Mouse (Mus musculus): ENCODE results near the gene Mefv. TPM values are rescaled to one million over a fixed set of nuclear protein-coding genes. Genes with fewer than 3 reads are reported as not detected.

The Mefv gene
- 0.08 and 0.16 TPM in 2 replicates for polyA plus RNA-seq (2015; fragmentation: Nextera tagmentation; extraction: Ambion mirVana)

- no peak within 1 kb of the TSS for H3K27ac ChIP-seq
- 87% methylated on average over 6 of the region's 6 CpGs for WGBS
- H3K36me3 ChIP-seq, result no peaks in the 10 kb centered on the region
- no peaks in the 10 kb centered on the region for H3K27me3 ChIP-seq
- ATAC-seq (ENCODE audit: insufficient number of reproducible peaks, low FRiP score, low TSS enrichment, low read depth), result no peak
- no peak within 1 kb of the TSS for H3K4me3 ChIP-seq
- H3K9me3 ChIP-seq, result no peaks in the 10 kb centered on the region
- H3K4me2 ChIP-seq, result no peak within 1 kb of the TSS
- H3K4me1 ChIP-seq, result no peaks in the 10 kb centered on the region
- no peak within 1 kb of the TSS for H3K9ac ChIP-seq
These were observed at the start of gene Mefv for GRCm38 (mm10) chr16:3717980-3718379. Gene Mefv, minus strand, starts transcription at chr16:3718097.

GRCm38 (mm10) chr16:3748976-3749375, 31.1 kb upstream of the Mefv start:
- Histone ChIP-seq H3K9ac (no peak overlapping the region), H3K27ac (no peak overlapping the region), H3K36me3 (peaks cover 67% of the 10 kb centered on the region), H3K4me2 (no peak overlapping the region), H3K9me3 (peaks cover 30% of the 10 kb centered on the region), H3K27me3 (no peaks in the 10 kb centered on the region), H3K4me3 (no peak overlapping the region), H3K4me1 (peaks cover 16% of the 10 kb centered on the region)
- 100% methylated on average over 3 of the region's 3 CpGs for WGBS
- no peak for ATAC-seq (ENCODE audit: insufficient number of reproducible peaks, low FRiP score, low TSS enrichment, low read depth)

DNA sequence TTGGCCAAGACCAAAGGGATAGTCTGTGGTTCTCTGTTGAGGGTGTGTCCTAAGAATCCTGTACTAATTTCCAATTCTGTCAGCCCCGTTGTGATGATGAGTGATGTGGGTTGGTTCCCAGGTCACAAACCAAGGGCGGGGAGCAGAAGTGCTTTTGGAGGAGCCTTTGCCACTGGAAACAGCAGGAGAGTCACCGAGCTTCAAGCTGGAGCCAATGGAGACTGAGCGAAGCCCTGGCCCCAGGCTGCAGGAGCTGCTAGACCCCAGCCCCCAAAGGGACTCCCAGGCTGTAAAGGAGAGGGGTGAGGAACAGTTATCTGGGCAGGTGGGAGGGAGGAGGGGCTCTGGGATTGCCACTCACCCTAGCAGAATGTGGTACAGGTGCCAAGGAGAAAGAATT, 27.8 kb upstream of the Mefv start:
- 95% methylated on average over 4 of the region's 4 CpGs for WGBS
- peaks cover 47% of the 10 kb centered on the region for H3K36me3 ChIP-seq
- no peak for ATAC-seq (ENCODE audit: insufficient number of reproducible peaks, low FRiP score, low TSS enrichment, low read depth)

GRCm38 (mm10) chr16:3744186-3744700, 26.3 kb upstream of the Mefv start:
- WGBS, result 2% methylated on average over 32 of the region's 32 CpGs
- Histone ChIP-seq H3K4me2 (peak overlapping the region; percentile 83), H3K36me3 (peaks cover 34% of the 10 kb centered on the region), H3K27ac (peak overlapping the region; percentile 96), H3K9me3 (peaks cover 13% of the 10 kb centered on the region; the same call in 1 of the 2 replicates), H3K4me3 (peak overlapping the region; percentile 85), H3K9ac (peak overlapping the region; percentile 89), H3K27me3 (no peaks in the 10 kb centered on the region), H3K4me1 (peaks cover 20% of the 10 kb centered on the region)
- peak; percentile 62 for ATAC-seq (ENCODE audit: insufficient number of reproducible peaks, low FRiP score, low TSS enrichment, low read depth)

More for the DNA sequence above, 27.8 kb upstream of the Mefv start:
- no peak overlapping the region for H3K9ac ChIP-seq
- H3K9me3 ChIP-seq, result peaks cover 24% of the 10 kb centered on the region
- peak overlapping the region; percentile 85; the same call in 1 of the 2 replicates for H3K4me3 ChIP-seq
- peak overlapping the region; percentile 83 for H3K4me2 ChIP-seq
- no peaks in the 10 kb centered on the region for H3K27me3 ChIP-seq
- peaks cover 20% of the 10 kb centered on the region for H3K4me1 ChIP-seq
- no peak overlapping the region for H3K27ac ChIP-seq

GRCm38 (mm10) chr16:3743503-3744185, 25.7 kb upstream of the Mefv start, which contains the start of gene Zfp263:
Gene Zfp263, plus strand, starts transcription at chr16:3744093.
- peaks cover 20% of the 10 kb centered on the region for H3K4me1 ChIP-seq
- no peaks in the 10 kb centered on the region for H3K27me3 ChIP-seq
- H3K27ac ChIP-seq, result peak within 1 kb of the TSS; percentile 96
- peaks cover 28% of the 10 kb centered on the region for H3K36me3 ChIP-seq
- peaks cover 8% of the 10 kb centered on the region; the same call in 1 of the 2 replicates for H3K9me3 ChIP-seq
- peak within 1 kb of the TSS; percentile 89 for H3K9ac ChIP-seq
- under 1% methylated on average over 42 of the region's 42 CpGs for WGBS
- ATAC-seq (ENCODE audit: insufficient number of reproducible peaks, low FRiP score, low TSS enrichment, low read depth), result peak; percentile 99
- peak within 1 kb of the TSS; percentile 85 for H3K4me3 ChIP-seq
- peak within 1 kb of the TSS; percentile 83 for H3K4me2 ChIP-seq

- Histone ChIP-seq H3K9ac (no peak overlapping the region), H3K4me1 (peaks cover 20% of the 10 kb centered on the region), H3K4me3 (no peak overlapping the region), H3K4me2 (no peak overlapping the region), H3K27ac (no peak overlapping the region), H3K36me3 (peaks cover 18% of the 10 kb centered on the region), H3K27me3 (no peaks in the 10 kb centered on the region), H3K9me3 (no peaks in the 10 kb centered on the region)
- WGBS, result 97% methylated on average over 6 of the region's 6 CpGs
- ATAC-seq (ENCODE audit: insufficient number of reproducible peaks, low FRiP score, low TSS enrichment, low read depth), result no peak
These were observed 24.6 kb upstream of the Mefv start for GRCm38 (mm10) chr16:3742466-3742865.

GRCm38 (mm10) chr16:3733198-3733732, 15.4 kb upstream of the Mefv start:
- H3K27ac ChIP-seq, result no peak overlapping the region
- 57% methylated on average over 1 of the region's 1 CpGs for WGBS
- H3K4me2 ChIP-seq, result no peak overlapping the region
- H3K9me3 ChIP-seq, result no peaks in the 10 kb centered on the region
- H3K4me1 ChIP-seq, result no peaks in the 10 kb centered on the region
- no peak overlapping the region for H3K9ac ChIP-seq
- H3K36me3 ChIP-seq, result no peaks in the 10 kb centered on the region
- no peaks in the 10 kb centered on the region for H3K27me3 ChIP-seq
- H3K4me3 ChIP-seq, result no peak overlapping the region
- ATAC-seq (ENCODE audit: insufficient number of reproducible peaks, low FRiP score, low TSS enrichment, low read depth), result no peak

- H3K4me2 ChIP-seq, result no peak overlapping the region
- H3K4me1 ChIP-seq, result no peaks in the 10 kb centered on the region
- H3K4me3 ChIP-seq, result no peak overlapping the region
- ATAC-seq (ENCODE audit: insufficient number of reproducible peaks, low FRiP score, low TSS enrichment, low read depth), result no peak
- H3K9me3 ChIP-seq, result no peaks in the 10 kb centered on the region
- H3K27me3 ChIP-seq, result no peaks in the 10 kb centered on the region
- no peak overlapping the region for H3K27ac ChIP-seq
- 78% methylated on average over 4 of the region's 4 CpGs for WGBS
- H3K36me3 ChIP-seq, result no peaks in the 10 kb centered on the region
- H3K9ac ChIP-seq, result no peak overlapping the region
These were observed 14.7 kb upstream of the Mefv start for GRCm38 (mm10) chr16:3732612-3733011.

DNA sequence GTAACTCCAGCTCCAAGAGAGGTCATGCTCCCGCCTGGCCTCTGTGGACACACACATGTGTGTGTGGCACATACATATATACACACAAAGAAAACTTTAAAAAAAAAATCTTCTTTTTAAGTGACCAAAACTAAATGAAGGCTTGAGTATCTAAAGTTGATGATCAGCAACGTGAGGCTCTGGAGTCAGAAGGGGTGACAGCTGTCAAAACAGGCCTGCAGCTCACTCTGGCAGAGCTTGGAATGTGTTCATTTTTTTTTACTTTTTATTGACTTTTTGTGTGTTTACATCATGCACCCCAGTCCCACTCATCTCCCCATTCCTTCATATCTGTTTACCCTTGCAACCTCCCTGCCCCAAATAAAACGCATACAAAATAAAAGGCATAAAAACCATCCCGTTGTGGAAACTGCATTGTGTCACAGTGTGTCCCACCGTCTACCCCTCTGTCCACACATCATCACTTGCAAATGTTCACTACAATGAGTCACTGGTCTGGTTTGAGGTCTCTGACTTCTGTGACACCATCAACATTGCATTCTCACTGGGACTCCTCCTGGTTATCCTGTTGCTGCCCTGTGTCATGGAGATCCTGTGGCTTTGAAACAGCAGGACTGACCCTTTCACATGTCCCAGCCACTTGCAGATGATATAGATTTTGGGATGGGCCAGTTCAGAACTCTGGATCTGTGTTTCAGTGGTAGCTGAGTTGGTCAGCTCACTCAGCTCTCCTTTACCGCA, 10.3 kb upstream of the Mefv start:
- Histone ChIP-seq H3K4me2 (no peak overlapping the region), H3K27me3 (no peaks in the 10 kb centered on the region), H3K27ac (no peak overlapping the region), H3K4me1 (no peaks in the 10 kb centered on the region), H3K4me3 (no peak overlapping the region), H3K9me3 (no peaks in the 10 kb centered on the region), H3K36me3 (no peaks in the 10 kb centered on the region), H3K9ac (no peak overlapping the region)
- no peak for ATAC-seq (ENCODE audit: insufficient number of reproducible peaks, low FRiP score, low TSS enrichment, low read depth)
- 81% methylated on average over 6 of the region's 6 CpGs for WGBS

- Histone ChIP-seq H3K9me3 (no peaks in the 10 kb centered on the region), H3K36me3 (no peaks in the 10 kb centered on the region), H3K4me3 (no peak overlapping the region), H3K27me3 (no peaks in the 10 kb centered on the region), H3K27ac (no peak overlapping the region), H3K9ac (no peak overlapping the region), H3K4me2 (no peak overlapping the region), H3K4me1 (no peaks in the 10 kb centered on the region)
- 79% methylated on average over 3 of the region's 3 CpGs for WGBS
- ATAC-seq (ENCODE audit: insufficient number of reproducible peaks, low FRiP score, low TSS enrichment, low read depth), result no peak
These were observed 5.3 kb upstream of the Mefv start for GRCm38 (mm10) chr16:3723231-3723630.

- Histone ChIP-seq H3K9me3 (no peaks in the 10 kb centered on the region), H3K27me3 (no peaks in the 10 kb centered on the region), H3K4me3 (no peak overlapping the region), H3K9ac (no peak overlapping the region), H3K36me3 (no peaks in the 10 kb centered on the region), H3K27ac (no peak overlapping the region), H3K4me2 (no peak overlapping the region), H3K4me1 (no peaks in the 10 kb centered on the region)
- 96% methylated on average over 2 of the region's 2 CpGs for WGBS
- ATAC-seq (ENCODE audit: insufficient number of reproducible peaks, low FRiP score, low TSS enrichment, low read depth), result no peak
These were observed 3.2 kb downstream of the Mefv start for GRCm38 (mm10) chr16:3714731-3715130.

DNA sequence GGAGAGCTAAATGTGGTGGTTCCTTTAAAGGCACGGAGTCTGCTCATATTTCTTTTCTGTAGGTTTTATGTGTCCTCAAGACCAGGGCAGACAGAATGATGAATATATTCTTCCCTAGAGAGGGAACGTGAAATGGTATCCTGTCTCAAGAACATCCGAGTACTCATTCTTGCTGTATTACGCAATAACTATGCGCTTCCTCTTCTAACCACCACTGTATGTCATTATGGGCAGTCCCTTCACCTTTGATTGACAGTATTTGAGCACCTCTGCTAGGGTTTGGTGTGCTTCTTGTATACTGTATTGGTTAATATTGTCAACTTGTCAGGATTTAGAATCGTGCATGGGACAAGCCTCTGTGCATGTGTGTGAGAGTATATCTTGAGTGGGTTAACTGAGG, 11.2 kb downstream of the Mefv start:
- H3K9ac ChIP-seq, result no peak overlapping the region
- WGBS, result 76% methylated on average over 6 of the region's 6 CpGs
- no peaks in the 10 kb centered on the region for H3K27me3 ChIP-seq
- no peak overlapping the region for H3K27ac ChIP-seq
- H3K9me3 ChIP-seq, result no peaks in the 10 kb centered on the region
- no peak for ATAC-seq (ENCODE audit: insufficient number of reproducible peaks, low FRiP score, low TSS enrichment, low read depth)
- no peaks in the 10 kb centered on the region for H3K4me1 ChIP-seq
- H3K36me3 ChIP-seq, result no peaks in the 10 kb centered on the region
- no peak overlapping the region for H3K4me2 ChIP-seq
- H3K4me3 ChIP-seq, result no peak overlapping the region
